Mouse (Mus musculus): Measurements from ENCODE around the gene Olfr288. TPM values are rescaled to one million over a fixed set of nuclear protein-coding genes. Genes with fewer than 3 reads are reported as not detected.

The Olfr288 gene
- total RNA-seq, 2 experiments from 2014 or later, result not detected

DNA sequence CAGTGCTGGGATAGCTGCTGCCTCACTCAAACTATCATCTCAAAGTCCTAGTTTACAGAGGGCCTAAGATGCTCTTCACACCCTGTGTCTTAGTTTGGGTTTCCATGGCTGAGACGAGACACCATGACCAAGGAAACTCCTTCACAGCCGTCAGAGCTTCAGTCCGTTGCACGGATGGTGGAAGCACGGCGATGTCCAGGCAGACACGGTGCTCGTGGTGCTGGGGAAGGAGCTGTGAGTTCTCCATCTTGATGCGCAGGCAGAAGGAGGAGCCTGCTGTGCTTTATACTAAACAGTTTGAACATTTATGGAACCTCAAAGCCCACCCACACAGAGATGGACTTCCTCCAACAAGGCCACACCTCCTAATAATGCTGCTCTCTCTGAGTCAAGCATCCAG is 58.5 kb downstream of the Olfr288 start:
- no peak for DNase-seq

More for the DNA sequence above, 58.5 kb downstream of the Olfr288 start:
- intact Hi-C loops (cut with DNase I), result no loop called here

Other genes with a start within 250 kb of the Olfr288 start
- gene Tmem106c, start 231.3 kb downstream of the Olfr288 start, total RNA-seq (2021), result 10 to 100 TPM; 10.6 to 12.0 TPM
- under 1 TPM; 0.08 to 0.46 TPM for gene Col2a1, start 190.8 kb downstream of the Olfr288 start, total RNA-seq (2021)
- gene Pfkm, start 103.0 kb downstream of the Olfr288 start, total RNA-seq (2021), result 100 to 1,000 TPM; 876 to 924 TPM
- gene Senp1, start 101.8 kb downstream of the Olfr288 start, total RNA-seq (2021), result 10 to 100 TPM in 1 of 2 experiments, 1 to 10 TPM in 1; 9.9 to 11.3 TPM
- gene Asb8, start 29.9 kb downstream of the Olfr288 start, total RNA-seq (2021), result 100 to 1,000 TPM in 1 of 2 experiments, 10 to 100 TPM in 1; 98.7 to 109 TPM
- gene Ccdc184, start 28.4 kb downstream of the Olfr288 start, total RNA-seq (2021), result 1 to 10 TPM in 1 of 2 experiments, under 1 TPM in 1; 0.60 to 1.0 TPM
- not detected for gene Gm44579, start 25.4 kb upstream of the Olfr288 start, total RNA-seq (2021)
- gene Olfr287, start 25.5 kb upstream of the Olfr288 start, total RNA-seq (2021), result not detected
- gene Olfr286, start 38.9 kb upstream of the Olfr288 start, total RNA-seq (2021), result not detected
- not detected for gene H1fnt, start 61.8 kb upstream of the Olfr288 start, total RNA-seq (2021)
- gene Zfp641, start 100.6 kb upstream of the Olfr288 start, total RNA-seq (2021), result 1 to 10 TPM; 5.7 to 6.7 TPM
- not detected for gene Olfr285, start 121.8 kb upstream of the Olfr288 start, total RNA-seq (2021)
- not detected for gene Olfr284, start 145.4 kb upstream of the Olfr288 start, total RNA-seq (2021)
- not detected for gene Olfr283, start 185.4 kb upstream of the Olfr288 start, total RNA-seq (2021)
- not detected for gene Olfr282, start 235.7 kb upstream of the Olfr288 start, total RNA-seq (2021)